Mouse (Mus musculus) thymus, adult 2 months (tissue): ENCODE measurements at regions not wholly inside any gene's neighbourhood (a gene's known extent, or its start where the extent isn't known, plus 50 kb on each side); places are given as distances from the start of the nearest gene placed in this dataset.

Experiments
- DNase-seq: peaks from one replicate; pipeline ENCODE4 v3.0.0; 2021
- H3K27ac ChIP-seq: fragments of 200-500 bp; 2 replicates; pipeline ENCODE4 v1.5.1; 2012; ENCODE audit warnings: low read length, control low read depth; ENCODE audit not compliant: control insufficient read depth, insufficient read depth
- H3K27me3 ChIP-seq: fragments of 200-500 bp; 2 replicates; pipeline ENCODE4 v1.6.1; 2012; ENCODE audit warnings: mild to moderate bottlenecking, low read length, moderate library complexity, mixed read lengths; ENCODE audit not compliant: control insufficient read depth, insufficient read depth
- H3K36me3 ChIP-seq: fragments of 200-500 bp; 2 replicates; pipeline ENCODE4 v1.6.1; 2012; ENCODE audit warnings: mild to moderate bottlenecking, low read length, moderate library complexity; ENCODE audit not compliant: control insufficient read depth, insufficient read depth
- H3K4me1 ChIP-seq: fragments of 200-500 bp; replicated peaks from 2 replicates; pipeline ENCODE4 v1.6.1; 2012; ENCODE audit warnings: low read length; ENCODE audit not compliant: control insufficient read depth, insufficient read depth
- H3K4me3 ChIP-seq: fragments of 200-500 bp; 2 replicates; pipeline ENCODE4 v1.5.1; 2012; ENCODE audit warnings: mild to moderate bottlenecking, low read length, control low read depth, moderate library complexity; ENCODE audit not compliant: control insufficient read depth, insufficient read depth
- CTCF ChIP-seq: fragments of 200-500 bp; IDR thresholded peaks from 2 replicates; pipeline ENCODE4 v1.5.1; 2012; ENCODE audit warnings: mild to moderate bottlenecking, control low read depth, low read length, moderate library complexity, borderline replicate concordance; ENCODE audit not compliant: control insufficient read depth, poor library complexity, insufficient read depth; ENCODE audit errors: extremely low read depth
- POLR2A ChIP-seq: fragments of 200-500 bp; IDR thresholded peaks from 2 replicates; pipeline ENCODE4 v1.6.1; 2012; ENCODE audit warnings: mild to moderate bottlenecking, low read length, control low read depth, moderate library complexity; ENCODE audit not compliant: control insufficient read depth, poor library complexity, insufficient read depth; ENCODE audit errors: extremely low read depth
- WGBS: fragments of 180-500 bp; shearing (Covaris S2); methylation state at CpG from one replicate; pipeline ENCODE4 v1.1.7; 2018; 5-methylcytosine and 5-hydroxymethylcytosine counted together

DNA sequence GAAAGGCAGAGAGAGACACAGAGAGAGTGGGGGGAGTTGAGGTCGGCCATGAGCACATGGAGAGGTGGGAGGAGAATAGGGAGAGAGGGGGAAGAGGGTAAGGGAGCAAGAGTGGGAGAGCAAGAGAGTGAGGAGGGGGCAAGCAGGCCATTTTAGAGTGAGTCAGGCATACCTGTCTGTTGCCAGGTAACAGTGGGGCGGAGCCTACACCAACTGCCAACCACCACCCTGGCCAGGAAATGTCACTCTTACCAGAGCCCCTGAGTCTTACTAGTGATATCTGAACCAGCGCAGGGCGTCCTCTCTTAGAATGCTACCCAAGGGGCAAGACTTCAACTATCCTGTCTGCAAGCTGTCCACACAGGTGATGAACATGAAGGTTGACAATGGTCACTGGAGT, 243.5 kb downstream of the Bcl11b start:
- no peaks in the 10 kb centered on the region for H3K27me3 ChIP-seq
- peaks cover 71% of the 10 kb centered on the region for H3K4me1 ChIP-seq
- H3K36me3 ChIP-seq, result no peaks in the 10 kb centered on the region
- DNase-seq, result no peak
- 90% methylated on average over 4 of the region's 4 CpGs for WGBS
- no peak overlapping the region for H3K4me3 ChIP-seq
- H3K27ac ChIP-seq, result no peak overlapping the region
- TF ChIP-seq CTCF (no peak), POLR2A (no peak)

DNA sequence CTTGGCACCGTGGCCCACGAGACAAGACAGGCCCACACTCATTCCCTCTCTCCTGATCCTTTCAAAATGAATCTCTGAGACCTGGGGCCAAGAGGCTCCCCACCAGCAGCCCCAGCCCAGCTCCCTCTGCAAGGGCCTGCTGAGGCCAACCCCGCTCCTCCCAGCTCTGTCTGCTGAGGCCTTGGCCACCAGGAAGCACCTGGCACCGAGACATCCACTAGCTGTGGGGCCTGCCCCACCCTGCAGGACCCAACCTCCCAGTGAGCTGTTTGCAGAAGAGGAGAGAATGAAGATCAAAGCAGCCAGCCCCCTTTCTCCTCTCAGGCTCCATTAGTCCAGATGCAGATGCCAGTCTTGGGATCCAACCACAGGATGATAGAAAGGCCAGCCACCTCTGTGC, 241.3 kb downstream of the Bcl11b start:
- Histone ChIP-seq H3K27me3 (no peaks in the 10 kb centered on the region), H3K4me3 (no peak overlapping the region), H3K4me1 (peaks cover 53% of the 10 kb centered on the region), H3K27ac (no peak overlapping the region), H3K36me3 (no peaks in the 10 kb centered on the region)
- TF ChIP-seq POLR2A (no peak), CTCF (0 out of 2 replicates have a peak, but pooled peaks have one; percentile 11)
- DNase-seq, result peak; percentile 48
- WGBS, result 45% methylated on average over 4 of the region's 4 CpGs

- no peak for TF ChIP-seq POLR2A
- no peak for TF ChIP-seq CTCF
- 63% methylated on average over 13 of the region's 13 CpGs for WGBS
- DNase-seq, result no peak
Observed at GRCm38 (mm10) chr12:107769801-107770515, 233.4 kb downstream of the Bcl11b start.

GRCm38 (mm10) chr12:107770516-107770836, 232.9 kb downstream of the Bcl11b start:
- no peak overlapping the region for H3K4me3 ChIP-seq
- no peak for DNase-seq
- no peak overlapping the region for H3K27ac ChIP-seq
- 4% methylated on average over 5 of the region's 5 CpGs for WGBS
- TF ChIP-seq POLR2A, result no peak
- TF ChIP-seq CTCF, result no peak
- peaks cover 29% of the 10 kb centered on the region for H3K4me1 ChIP-seq
- no peaks in the 10 kb centered on the region for H3K36me3 ChIP-seq
- H3K27me3 ChIP-seq, result no peaks in the 10 kb centered on the region

More at GRCm38 (mm10) chr12:107769801-107770515, 233.4 kb downstream of the Bcl11b start:
- Histone ChIP-seq H3K27ac (no peak overlapping the region), H3K27me3 (no peaks in the 10 kb centered on the region), H3K4me3 (no peak overlapping the region), H3K4me1 (peaks cover 29% of the 10 kb centered on the region), H3K36me3 (no peaks in the 10 kb centered on the region)

GRCm38 (mm10) chr12:107771325-107771724, 232.1 kb downstream of the Bcl11b start:
- Histone ChIP-seq H3K27ac (no peak overlapping the region), H3K4me1 (peaks cover 29% of the 10 kb centered on the region), H3K36me3 (no peaks in the 10 kb centered on the region), H3K27me3 (no peaks in the 10 kb centered on the region), H3K4me3 (no peak overlapping the region)
- WGBS, result 63% methylated on average over 2 of the region's 2 CpGs
- TF ChIP-seq POLR2A, result no peak
- TF ChIP-seq CTCF, result no peak
- no peak for DNase-seq

DNA sequence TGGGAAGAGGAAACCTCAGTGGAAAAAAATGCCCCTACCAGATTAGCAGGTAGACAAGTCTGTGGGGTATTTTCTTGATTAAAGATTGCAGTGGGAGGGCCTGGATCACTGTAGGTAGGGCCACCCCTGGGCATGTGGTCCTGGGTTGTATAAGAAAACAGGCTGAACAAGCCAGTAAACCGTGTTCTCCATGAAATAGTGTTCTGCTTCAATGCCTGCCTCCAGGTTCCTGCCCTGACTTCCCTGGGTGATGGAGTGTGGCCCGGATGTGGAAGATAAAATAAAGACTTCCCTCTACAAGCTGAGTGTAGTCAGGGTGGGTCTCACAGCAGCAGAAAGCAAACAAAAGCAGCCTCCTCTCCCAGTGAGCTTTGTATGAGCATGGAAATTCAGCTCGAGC, 231.6 kb downstream of the Bcl11b start:
- DNase-seq, result no peak
- no peaks in the 10 kb centered on the region for H3K36me3 ChIP-seq
- TF ChIP-seq CTCF (no peak), POLR2A (no peak)
- H3K4me3 ChIP-seq, result no peak overlapping the region
- WGBS, result 77% methylated on average over 3 of the region's 3 CpGs
- H3K4me1 ChIP-seq, result peaks cover 29% of the 10 kb centered on the region
- no peaks in the 10 kb centered on the region for H3K27me3 ChIP-seq
- no peak overlapping the region for H3K27ac ChIP-seq

GRCm38 (mm10) chr12:107778046-107778445, 225.4 kb downstream of the Bcl11b start:
- Histone ChIP-seq H3K4me3 (no peak overlapping the region), H3K27ac (no peak overlapping the region), H3K4me1 (peaks cover 47% of the 10 kb centered on the region), H3K36me3 (no peaks in the 10 kb centered on the region), H3K27me3 (no peaks in the 10 kb centered on the region)
- 80% methylated on average over 9 of the region's 9 CpGs for WGBS
- DNase-seq, result no peak
- TF ChIP-seq CTCF, result no peak
- no peak for TF ChIP-seq POLR2A
